Mouse (Mus musculus): ENCODE data around the gene Plekhn1. TPM values are rescaled to one million over a fixed set of nuclear protein-coding genes. Genes with fewer than 3 reads are reported as not detected.

Gene Plekhn1
- polyA plus RNA-seq, 1 experiment from 2014 or later = 26.2 TPM

DNA sequence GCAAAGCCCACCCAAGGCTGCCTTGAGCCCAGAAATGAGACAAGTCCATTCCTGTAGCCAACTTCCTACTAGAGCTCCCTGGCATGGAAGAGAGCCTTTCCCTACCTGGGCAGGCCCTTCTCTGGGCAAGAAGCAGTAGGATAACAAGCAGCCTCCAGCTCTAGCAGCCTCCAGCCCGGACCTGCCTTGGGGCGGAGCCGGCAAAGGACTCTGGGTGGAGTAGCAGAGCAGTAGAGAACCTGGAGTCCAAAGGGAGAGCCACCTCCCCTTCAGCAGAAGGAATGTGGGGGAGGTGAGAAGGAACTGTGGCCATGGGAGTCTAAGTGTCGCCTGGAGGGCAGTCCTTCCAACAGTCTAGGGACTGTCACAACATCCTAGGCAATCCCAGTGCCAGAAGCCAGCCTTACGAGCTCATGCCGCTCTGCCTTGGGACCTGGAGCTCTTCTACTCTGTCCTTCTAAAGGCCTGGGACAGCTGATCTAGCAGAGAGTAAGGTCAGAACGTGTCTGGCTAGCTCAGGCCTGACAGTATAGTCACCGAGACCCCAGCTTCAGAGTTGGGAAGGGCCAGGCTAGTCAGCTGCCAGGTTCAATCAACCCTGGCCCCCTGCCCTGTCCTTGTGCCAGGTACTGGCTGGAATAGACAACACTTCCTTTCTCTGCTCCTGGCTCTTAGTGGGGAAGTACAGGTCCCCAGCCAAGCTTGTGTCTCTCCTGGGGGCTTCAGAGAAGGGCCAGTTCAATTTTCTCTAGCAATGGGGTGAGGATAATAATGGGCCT lies 42.0 kb downstream of the Plekhn1 start:
- Histone ChIP-seq H3K4me1 (ENCODE audit: control insufficient read depth, insufficient read depth, low read depth, low read length) (peaks cover 54% of the 10 kb centered on the region), H3K4me2 (ENCODE audit: low read length) (peak overlapping the region; percentile 2)
- peak; percentile 38; the same call in 1 of the 2 replicates for ATAC-seq

DNA sequence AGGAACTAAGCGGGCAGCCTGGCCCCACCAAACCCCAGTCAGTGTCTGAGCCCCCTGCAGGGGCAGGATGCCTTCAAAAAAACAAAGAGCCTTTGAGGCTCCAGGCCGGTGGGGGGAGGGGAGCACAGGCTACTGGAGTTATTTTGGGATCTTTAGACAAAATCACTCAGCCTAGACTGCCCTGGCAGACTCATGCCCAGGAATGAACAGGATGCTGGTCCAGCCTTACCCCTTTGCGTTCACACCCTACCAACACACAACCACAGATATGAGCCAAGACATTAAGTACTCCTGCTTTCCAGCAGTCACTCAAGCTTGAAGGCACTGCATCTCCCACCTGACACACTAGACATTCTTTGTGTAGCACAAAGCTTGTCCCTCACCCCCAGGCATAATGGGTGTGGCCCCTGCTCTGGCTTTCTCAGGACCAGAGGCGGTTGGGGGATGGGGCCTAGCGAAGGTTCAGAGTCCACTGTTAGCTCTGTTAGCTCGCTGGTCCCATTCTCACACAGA lies 45.8 kb downstream of the Plekhn1 start:
- H3K4me1 ChIP-seq (ENCODE audit: control insufficient read depth, insufficient read depth, low read depth, low read length) = peaks cover 70% of the 10 kb centered on the region
- no peak overlapping the region for H3K4me3 ChIP-seq (ENCODE audit: low read length)
- H3K4me2 ChIP-seq (ENCODE audit: low read length) = peak overlapping the region; percentile 30
- ATAC-seq = peak; percentile 21
- H3K27ac ChIP-seq (ENCODE audit: low read depth, low read length) = peak overlapping the region; percentile 51
- H3K27me3 ChIP-seq (replicated peaks; ENCODE audit: control insufficient read depth, insufficient read depth, low read length) = no peaks in the 10 kb centered on the region
- no peaks in the 10 kb centered on the region for H3K9me3 ChIP-seq (ENCODE audit: control insufficient read depth, low read length)
- peak overlapping the region; percentile 30; the same call in 1 of the 2 replicates for H3K9ac ChIP-seq (ENCODE audit: low read depth, low read length)
- peaks cover 3% of the 10 kb centered on the region; the same call in 1 of the 2 replicates for H3K36me3 ChIP-seq (ENCODE audit: control insufficient read depth, insufficient read depth, low read length)
- 8% methylated on average over 6 of the region's 6 CpGs for WGBS

More for the DNA sequence above, 42.0 kb downstream of the Plekhn1 start:
- no peaks in the 10 kb centered on the region for H3K9me3 ChIP-seq (ENCODE audit: control insufficient read depth, low read length)
- H3K9ac ChIP-seq (ENCODE audit: low read depth, low read length) = peak overlapping the region; percentile 25
- H3K36me3 ChIP-seq (ENCODE audit: control insufficient read depth, insufficient read depth, low read length) = peaks cover 3% of the 10 kb centered on the region; the same call in 1 of the 2 replicates
- 50% methylated on average over 8 of the region's 8 CpGs for whole genome bisulfite sequencing
- H3K4me3 ChIP-seq (ENCODE audit: low read length) = no peak overlapping the region
- H3K27ac ChIP-seq (ENCODE audit: low read depth, low read length) = peak overlapping the region; percentile 60
- no peaks in the 10 kb centered on the region for H3K27me3 ChIP-seq (replicated peaks; ENCODE audit: control insufficient read depth, insufficient read depth, low read length)

DNA sequence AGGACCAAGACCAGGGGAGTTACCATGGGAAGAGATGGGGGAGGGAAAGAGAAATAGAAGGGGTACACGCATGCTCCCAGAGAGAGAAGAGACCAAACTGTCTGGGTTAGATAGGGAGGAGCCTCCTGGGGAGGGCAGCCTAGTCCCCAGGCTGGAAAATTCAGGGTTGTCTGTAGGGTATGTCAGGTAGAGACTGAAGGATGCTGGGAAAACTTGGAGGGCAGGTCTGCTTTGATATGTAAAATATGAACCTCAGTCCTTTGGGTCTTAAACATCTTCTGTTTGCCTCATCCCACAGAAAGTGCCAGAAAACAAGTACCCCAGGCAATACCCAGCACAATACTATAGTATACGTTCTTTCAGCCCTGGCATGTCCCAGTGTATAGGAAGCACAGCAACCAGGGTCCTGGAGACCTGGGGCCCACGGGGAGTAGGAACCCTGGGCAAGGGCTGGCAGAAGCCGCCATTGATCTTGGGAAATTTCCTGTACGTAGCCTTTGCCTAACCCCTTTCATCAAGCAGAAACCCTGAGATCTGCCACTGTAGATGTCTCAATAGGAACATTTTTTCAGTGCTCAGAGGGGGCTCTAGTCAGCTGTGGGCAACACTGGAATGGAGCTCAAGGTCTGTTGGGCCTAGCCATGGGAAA lies 46.4 kb downstream of the Plekhn1 start:
- WGBS = 31% methylated on average over 5 of the region's 5 CpGs
- Histone ChIP-seq H3K4me2 (ENCODE audit: low read length) (no peak overlapping the region; the same call in 1 of the 2 replicates), H3K9ac (ENCODE audit: low read depth, low read length) (peak overlapping the region; percentile 3; the same call in 1 of the 2 replicates), H3K4me1 (ENCODE audit: control insufficient read depth, insufficient read depth, low read depth, low read length) (peaks cover 69% of the 10 kb centered on the region), H3K27me3 (replicated peaks; ENCODE audit: control insufficient read depth, insufficient read depth, low read length) (no peaks in the 10 kb centered on the region), H3K36me3 (ENCODE audit: control insufficient read depth, insufficient read depth, low read length) (peaks cover 3% of the 10 kb centered on the region; the same call in 1 of the 2 replicates), H3K9me3 (ENCODE audit: control insufficient read depth, low read length) (no peaks in the 10 kb centered on the region), H3K27ac (ENCODE audit: low read depth, low read length) (peak overlapping the region; percentile 51), H3K4me3 (ENCODE audit: low read length) (no peak overlapping the region)
- no peak for ATAC-seq

DNA sequence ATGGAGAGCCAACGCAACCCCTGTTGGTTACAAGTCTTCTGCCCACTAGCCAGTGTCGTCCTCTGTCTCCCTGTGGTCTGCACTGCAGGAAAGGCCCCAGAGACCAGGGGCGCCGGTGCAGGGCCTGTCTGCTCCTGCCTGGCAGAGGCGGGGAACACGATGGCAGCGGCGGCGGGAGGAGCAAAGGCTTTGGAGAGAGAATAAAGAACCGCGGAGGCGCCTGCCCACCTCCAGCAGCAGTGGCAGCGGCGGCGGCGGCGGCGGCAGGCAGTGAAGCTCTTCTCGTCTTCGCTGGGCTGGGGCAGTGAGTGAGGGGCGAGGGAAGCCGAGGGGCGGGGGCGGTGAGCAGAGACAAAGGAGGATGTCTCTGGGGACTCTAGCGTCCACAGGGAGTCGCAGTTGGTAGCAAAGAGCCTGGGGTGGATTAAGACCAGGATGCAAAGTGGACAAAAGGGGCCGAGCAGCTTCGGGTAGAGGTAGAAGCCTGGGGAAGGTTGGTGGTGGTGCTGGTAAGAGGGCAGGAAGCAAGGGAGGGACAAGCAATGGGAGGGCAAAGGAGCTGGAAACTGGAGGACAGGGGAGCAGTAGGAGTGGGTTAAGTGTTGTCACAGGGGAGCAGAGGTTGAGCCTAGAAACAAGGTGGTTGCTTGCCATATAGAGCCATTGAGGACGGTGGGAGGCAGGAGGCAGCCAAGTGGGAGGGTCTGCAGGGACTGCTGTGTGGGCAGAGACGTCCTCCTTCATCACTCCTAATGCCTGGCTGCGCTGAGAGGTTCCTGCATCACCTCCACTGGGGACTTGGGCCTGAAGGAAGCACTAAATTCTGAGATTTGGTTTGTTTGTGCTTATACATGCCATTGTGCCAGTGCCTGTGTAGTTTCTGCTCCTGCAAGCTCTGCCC lies 48.5 kb downstream of the Plekhn1 start:
- Histone ChIP-seq H3K4me3 (ENCODE audit: low read length) (peak overlapping the region; percentile 50), H3K4me1 (ENCODE audit: control insufficient read depth, insufficient read depth, low read depth, low read length) (peaks cover 80% of the 10 kb centered on the region), H3K27ac (ENCODE audit: low read depth, low read length) (peak overlapping the region; percentile 90), H3K4me2 (ENCODE audit: low read length) (peak overlapping the region; percentile 71), H3K27me3 (replicated peaks; ENCODE audit: control insufficient read depth, insufficient read depth, low read length) (no peaks in the 10 kb centered on the region), H3K9me3 (ENCODE audit: control insufficient read depth, low read length) (no peaks in the 10 kb centered on the region), H3K9ac (ENCODE audit: low read depth, low read length) (peak overlapping the region; percentile 83), H3K36me3 (ENCODE audit: control insufficient read depth, insufficient read depth, low read length) (peaks cover 3% of the 10 kb centered on the region; the same call in 1 of the 2 replicates)
- 1% methylated on average over 31 of the region's 31 CpGs for WGBS
- peak; percentile 47 for ATAC-seq

DNA sequence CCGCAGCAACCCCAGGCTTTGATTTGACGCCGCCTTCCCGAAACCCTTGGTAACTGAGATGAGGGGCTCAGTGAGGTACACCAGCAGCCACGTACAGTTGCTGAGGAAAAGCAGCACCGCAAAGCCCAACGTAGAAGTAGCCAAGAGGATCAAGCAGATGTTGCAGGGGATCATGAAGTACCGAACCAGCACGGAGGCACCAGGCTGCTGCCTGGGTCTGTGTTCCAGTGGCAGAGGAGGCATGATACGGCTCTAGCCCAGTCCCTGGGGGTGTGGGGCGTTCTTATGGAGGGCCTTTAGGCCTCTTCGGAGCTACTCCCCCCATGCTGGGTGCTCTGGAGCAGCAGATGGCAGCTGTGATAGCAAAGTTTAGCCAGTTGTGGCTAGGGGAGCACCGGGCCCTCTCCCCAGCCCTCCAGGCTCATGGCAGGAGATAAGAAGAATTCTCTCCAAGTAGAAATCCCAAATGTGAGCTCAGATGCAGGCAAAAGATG lies 49.2 kb downstream of the Plekhn1 start:
- 35% methylated on average over 13 of the region's 13 CpGs for WGBS
- Histone ChIP-seq H3K9ac (ENCODE audit: low read depth, low read length) (peak overlapping the region; percentile 83), H3K4me3 (ENCODE audit: low read length) (peak overlapping the region; percentile 50), H3K36me3 (ENCODE audit: control insufficient read depth, insufficient read depth, low read length) (peaks cover under 1% of the 10 kb centered on the region; the same call in 1 of the 2 replicates), H3K9me3 (ENCODE audit: control insufficient read depth, low read length) (no peaks in the 10 kb centered on the region), H3K27ac (ENCODE audit: low read depth, low read length) (peak overlapping the region; percentile 90), H3K4me1 (ENCODE audit: control insufficient read depth, insufficient read depth, low read depth, low read length) (peaks cover 80% of the 10 kb centered on the region), H3K27me3 (replicated peaks; ENCODE audit: control insufficient read depth, insufficient read depth, low read length) (no peaks in the 10 kb centered on the region), H3K4me2 (ENCODE audit: low read length) (peak overlapping the region; percentile 71)
- peak; percentile 13 for ATAC-seq

DNA sequence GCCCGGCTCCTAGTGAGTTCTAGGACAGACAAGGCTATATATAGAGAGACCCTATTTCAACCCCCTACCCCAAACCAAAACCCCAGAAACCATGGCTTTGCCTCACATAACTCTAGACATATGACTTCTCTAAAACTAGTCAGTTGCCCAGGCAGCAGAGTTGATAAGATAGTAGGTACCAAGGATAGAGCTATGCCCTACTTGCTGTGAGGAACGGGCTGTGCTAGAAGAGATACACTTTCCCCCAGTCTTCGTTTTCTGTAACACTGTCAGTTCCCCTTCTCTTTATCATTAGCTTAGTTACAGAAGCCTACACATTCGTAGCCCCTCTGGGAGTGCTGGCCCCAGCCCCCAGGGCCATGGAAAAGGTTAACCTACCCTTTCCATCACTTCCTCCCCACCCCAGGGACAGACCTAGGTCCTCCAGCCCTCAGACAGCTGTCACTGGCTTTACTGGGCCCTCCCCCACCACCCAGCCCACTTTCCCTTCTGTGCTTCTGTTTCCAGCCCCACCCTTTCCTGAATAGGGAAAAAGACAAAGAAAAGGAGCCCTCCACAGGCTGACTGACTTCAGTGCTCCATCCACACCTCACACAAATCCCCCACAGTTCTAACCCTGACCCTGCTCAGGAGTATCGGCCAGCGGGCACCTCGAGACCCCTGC lies 50.2 kb downstream of the Plekhn1 start:
- Histone ChIP-seq H3K27ac (ENCODE audit: low read depth, low read length) (peak overlapping the region; percentile 90), H3K4me2 (ENCODE audit: low read length) (peak overlapping the region; percentile 71), H3K36me3 (ENCODE audit: control insufficient read depth, insufficient read depth, low read length) (peaks cover under 1% of the 10 kb centered on the region; the same call in 1 of the 2 replicates), H3K4me3 (ENCODE audit: low read length) (peak overlapping the region; percentile 50), H3K9me3 (ENCODE audit: control insufficient read depth, low read length) (no peaks in the 10 kb centered on the region), H3K27me3 (replicated peaks; ENCODE audit: control insufficient read depth, insufficient read depth, low read length) (no peaks in the 10 kb centered on the region), H3K9ac (ENCODE audit: low read depth, low read length) (peak overlapping the region; percentile 83), H3K4me1 (ENCODE audit: control insufficient read depth, insufficient read depth, low read depth, low read length) (peaks cover 75% of the 10 kb centered on the region)
- 65% methylated on average over 7 of the region's 7 CpGs for WGBS
- ATAC-seq = peak; percentile 10; the same call in 1 of the 2 replicates

DNA sequence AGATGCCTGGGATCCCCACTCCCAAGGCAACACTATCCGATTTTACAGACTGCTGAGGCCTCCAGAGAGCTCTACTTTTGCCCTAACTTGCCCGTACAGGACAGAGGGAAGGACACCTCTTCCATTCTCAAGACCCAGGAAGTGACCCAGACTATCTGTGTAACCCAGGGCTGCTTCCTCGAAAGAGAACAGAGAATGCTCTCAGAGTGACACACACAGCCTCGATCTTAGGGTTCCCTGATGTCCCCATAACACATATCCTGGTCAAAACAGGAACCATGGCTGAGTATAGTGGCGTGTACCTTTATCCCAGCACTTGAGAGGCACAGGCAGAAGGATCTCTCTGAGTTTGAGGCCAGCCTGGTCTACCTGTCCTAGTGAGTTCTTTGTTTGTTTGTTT lies 50.9 kb downstream of the Plekhn1 start:
- Histone ChIP-seq H3K36me3 (ENCODE audit: control insufficient read depth, insufficient read depth, low read length) (peaks cover 7% of the 10 kb centered on the region), H3K9me3 (ENCODE audit: control insufficient read depth, low read length) (no peaks in the 10 kb centered on the region), H3K9ac (ENCODE audit: low read depth, low read length) (no peak overlapping the region; the same call in 1 of the 2 replicates), H3K27ac (ENCODE audit: low read depth, low read length) (no peak overlapping the region), H3K27me3 (replicated peaks; ENCODE audit: control insufficient read depth, insufficient read depth, low read length) (no peaks in the 10 kb centered on the region), H3K4me3 (ENCODE audit: low read length) (peak overlapping the region; percentile 50), H3K4me1 (ENCODE audit: control insufficient read depth, insufficient read depth, low read depth, low read length) (peaks cover 68% of the 10 kb centered on the region), H3K4me2 (ENCODE audit: low read length) (peak overlapping the region; percentile 71)
- WGBS = 84% methylated on average over 5 of the region's 5 CpGs
- ATAC-seq = no peak

DNA sequence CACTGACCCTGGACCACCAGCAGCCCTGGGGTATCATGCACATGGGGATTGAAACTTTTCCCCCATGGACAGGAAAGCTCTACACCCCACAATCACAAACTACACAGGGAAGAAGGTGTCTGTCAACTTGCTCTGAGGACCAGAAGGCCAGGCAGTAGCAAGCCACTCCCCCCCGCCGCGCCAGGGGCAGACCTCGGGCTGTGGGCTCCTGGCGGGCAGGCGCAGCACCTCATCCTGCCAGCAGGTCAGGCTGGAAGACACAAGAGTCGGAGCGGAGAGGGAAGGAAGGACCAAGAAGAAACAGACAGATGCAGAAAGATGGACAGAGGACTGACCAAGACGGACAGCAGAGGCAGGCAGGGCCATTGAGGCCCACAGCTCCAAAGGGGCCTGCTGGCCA lies 57.0 kb downstream of the Plekhn1 start:
- 92% methylated on average over 9 of the region's 9 CpGs for WGBS

More for the DNA sequence above, 57.0 kb downstream of the Plekhn1 start:
- H3K36me3 ChIP-seq (ENCODE audit: control insufficient read depth, insufficient read depth, low read length) = peaks cover 65% of the 10 kb centered on the region
- peaks cover 15% of the 10 kb centered on the region for H3K4me1 ChIP-seq (ENCODE audit: control insufficient read depth, insufficient read depth, low read depth, low read length)
- H3K4me2 ChIP-seq (ENCODE audit: low read length) = no peak overlapping the region
- H3K27ac ChIP-seq (ENCODE audit: low read depth, low read length) = no peak overlapping the region
- H3K9ac ChIP-seq (ENCODE audit: low read depth, low read length) = no peak overlapping the region
- no peaks in the 10 kb centered on the region for H3K9me3 ChIP-seq (ENCODE audit: control insufficient read depth, low read length)
- no peak overlapping the region for H3K4me3 ChIP-seq (ENCODE audit: low read length)
- ATAC-seq = no peak
- H3K27me3 ChIP-seq (replicated peaks; ENCODE audit: control insufficient read depth, insufficient read depth, low read length) = no peaks in the 10 kb centered on the region
